Mouse (Mus musculus) CH12.LX (cell line): ENCODE measurements at regions not wholly inside any gene's neighbourhood (a gene's known extent, or its start where the extent isn't known, plus 50 kb on each side); places are given as distances from the start of the nearest gene placed in this dataset.

ENCODE experiments used
- DNase-seq: peaks from one replicate; pipeline ENCODE4 v3.0.0-alpha.2; 2013; ENCODE audit errors: extremely low read depth
- H3K27ac ChIP-seq: 2 replicates; pipeline ENCODE4 v1.5.1; 2012; ENCODE audit warnings: low read depth, mild to moderate bottlenecking, control low read depth, moderate library complexity; ENCODE audit not compliant: insufficient read depth
- H3K27me3 ChIP-seq: replicated peaks from 2 replicates; pipeline ENCODE3; 2012; ENCODE audit warnings: inconsistent platforms
- H3K36me3 ChIP-seq, 2 experiments: replicated peaks in 1 of 2; 2 replicates each; pipeline versions ENCODE3 to v1.6.1; 2012; ENCODE audit warnings: inconsistent platforms in 1 of 2, low read length in 1 of 2, mild to moderate bottlenecking in 1 of 2, mixed read lengths in 1 of 2, moderate library complexity in 1 of 2; ENCODE audit not compliant: control insufficient read depth in 1 of 2, insufficient read depth in 1 of 2
- H3K4me1 ChIP-seq, 2 experiments: 2 replicates each; pipeline ENCODE4 v1.6.1; 2012; ENCODE audit warnings: inconsistent platforms in 1 of 2, moderate library complexity in 1 of 2; ENCODE audit not compliant: insufficient read depth in 2 of 2, control insufficient read depth in 1 of 2
- H3K4me2 ChIP-seq: 2 replicates; pipeline ENCODE4 v1.6.1; 2012; ENCODE audit warnings: low read depth, mild to moderate bottlenecking, control low read depth; ENCODE audit not compliant: poor library complexity, insufficient read depth, severe bottlenecking
- H3K4me3 ChIP-seq, 3 experiments: fragments of 150-350 bp in 1 of 3; sonication (generic) in 1 of 3; replicated peaks in 1 of 3; 2 replicates each; pipeline versions ENCODE3 to v1.5.1; 2011 to 2012; ENCODE audit warnings: low read depth in 2 of 3, low read length in 2 of 3, mild to moderate bottlenecking in 2 of 3, moderate library complexity in 2 of 3, control low read depth in 1 of 3, improper control_type of control experiment in 1 of 3, inconsistent platforms in 1 of 3, mixed read lengths in 1 of 3; ENCODE audit not compliant: poor library complexity in 1 of 3
- H3K79me2 ChIP-seq: replicated peaks from 2 replicates; pipeline ENCODE4 v1.6.1; 2012; ENCODE audit warnings: mild to moderate bottlenecking, moderate library complexity; ENCODE audit not compliant: control insufficient read depth, poor library complexity, insufficient read depth, severe bottlenecking; ENCODE audit errors: extremely low read depth
- H3K9ac ChIP-seq: 2 replicates; pipeline ENCODE4 v1.6.1; 2012; ENCODE audit warnings: low read depth, mild to moderate bottlenecking, control low read depth, moderate library complexity; ENCODE audit not compliant: insufficient read depth
- H3K9me3 ChIP-seq: replicated peaks from 2 replicates; pipeline ENCODE3; 2012; ENCODE audit warnings: low read length, inconsistent platforms, mixed read lengths
- BHLHE40 ChIP-seq: IDR thresholded peaks from 2 replicates; pipeline ENCODE4 v1.6.1; 2011; ENCODE audit warnings: mild to moderate bottlenecking, low read depth, low read length, improper control_type of control experiment
- CTCF ChIP-seq, 2 experiments: IDR thresholded peaks in 1 of 2; conservative IDR thresholded peaks in 1 of 2; 2 replicates each; pipeline ENCODE4 v1.5.1; 2011 to 2012; ENCODE audit warnings: low read depth in 2 of 2, low read length in 2 of 2, improper control_type of control experiment in 1 of 2, inconsistent platforms in 1 of 2, mild to moderate bottlenecking in 1 of 2, moderate library complexity in 1 of 2
- ELF1 ChIP-seq: IDR thresholded peaks from 2 replicates; pipeline ENCODE4 v1.6.1; 2014; ENCODE audit warnings: low read depth, mild to moderate bottlenecking, inconsistent platforms, low read length, improper control_type of control experiment
- ETS1 ChIP-seq: conservative IDR thresholded peaks from 2 replicates; pipeline ENCODE4 v1.6.1; 2012; ENCODE audit warnings: low read depth, mild to moderate bottlenecking, inconsistent platforms, low read length, improper control_type of control experiment, moderate library complexity
- GABPA ChIP-seq: IDR thresholded peaks from 2 replicates; pipeline ENCODE4 v1.6.1; 2012; ENCODE audit warnings: low read depth, low read length, improper control_type of control experiment, inconsistent platforms; ENCODE audit not compliant: insufficient replicate concordance
- HCFC1 ChIP-seq: IDR thresholded peaks from 2 replicates; pipeline ENCODE4 v1.6.1; 2012; ENCODE audit warnings: low read depth, mild to moderate bottlenecking, inconsistent platforms, low read length, improper control_type of control experiment
- IRF4 ChIP-seq: IDR thresholded peaks from 2 replicates; pipeline ENCODE4 v1.6.1; 2014; ENCODE audit warnings: low read depth, mild to moderate bottlenecking, inconsistent platforms, low read length, improper control_type of control experiment
- MAX ChIP-seq: IDR thresholded peaks from 2 replicates; pipeline ENCODE4 v1.6.1; 2011; ENCODE audit warnings: low read length, improper control_type of control experiment
- MAZ ChIP-seq: IDR thresholded peaks from 2 replicates; pipeline ENCODE4 v1.6.1; 2012; ENCODE audit warnings: low read depth, mild to moderate bottlenecking, inconsistent platforms, low read length, improper control_type of control experiment, moderate library complexity
- MEF2A ChIP-seq: IDR thresholded peaks from 2 replicates; pipeline ENCODE4 v1.6.1; 2014; ENCODE audit warnings: low read depth, mild to moderate bottlenecking, inconsistent platforms, low read length, improper control_type of control experiment, borderline replicate concordance
- MXI1 ChIP-seq: IDR thresholded peaks from 2 replicates; pipeline ENCODE4 v1.6.1; 2011; ENCODE audit warnings: mild to moderate bottlenecking, low read depth, low read length, improper control_type of control experiment
- NELFE ChIP-seq: IDR thresholded peaks from 2 replicates; pipeline ENCODE4 v1.6.1; 2011; ENCODE audit warnings: low read depth, low read length, improper control_type of control experiment
- NRF1 ChIP-seq: IDR thresholded peaks from 2 replicates; pipeline ENCODE4 v1.6.1; 2014; ENCODE audit warnings: low read depth, mild to moderate bottlenecking, inconsistent platforms, low read length, improper control_type of control experiment, moderate library complexity
- PAX5 ChIP-seq: IDR thresholded peaks from 2 replicates; pipeline ENCODE4 v1.6.1; 2012; ENCODE audit warnings: low read length, inconsistent platforms, mixed read lengths
- POLR2A ChIP-seq: IDR thresholded peaks from 2 replicates; pipeline ENCODE4 v1.6.1; 2011; ENCODE audit warnings: low read depth, mild to moderate bottlenecking, improper control_type of control experiment, low read length
- POLR2AphosphoS2 ChIP-seq: IDR thresholded peaks from 2 replicates; pipeline ENCODE4 v1.6.1; 2011; ENCODE audit warnings: low read depth, low read length, improper control_type of control experiment
- RAD21 ChIP-seq: IDR thresholded peaks from 2 replicates; pipeline ENCODE4 v1.6.1; 2011; ENCODE audit warnings: low read depth, mild to moderate bottlenecking, low read length, improper control_type of control experiment, moderate library complexity
- SIN3A ChIP-seq: IDR thresholded peaks from 2 replicates; pipeline ENCODE4 v1.6.1; 2012; ENCODE audit warnings: low read length, improper control_type of control experiment, inconsistent platforms
- SMC3 ChIP-seq: IDR thresholded peaks from 2 replicates; pipeline ENCODE4 v1.6.1; 2011; ENCODE audit warnings: low read depth, low read length, improper control_type of control experiment
- TBP ChIP-seq: conservative IDR thresholded peaks from 2 replicates; pipeline ENCODE4 v1.6.1; 2011; ENCODE audit warnings: low read depth, low read length, improper control_type of control experiment
- TCF12 ChIP-seq: IDR thresholded peaks from 2 replicates; pipeline ENCODE4 v1.6.1; 2014; ENCODE audit warnings: low read depth, mild to moderate bottlenecking, inconsistent platforms, low read length, improper control_type of control experiment
- USF1 ChIP-seq: IDR thresholded peaks from 2 replicates; pipeline ENCODE4 v1.6.1; 2014; ENCODE audit warnings: low read depth, mild to moderate bottlenecking, inconsistent platforms, low read length, improper control_type of control experiment
- USF2 ChIP-seq: conservative IDR thresholded peaks from 2 replicates; pipeline ENCODE4 v1.6.1; 2011; ENCODE audit warnings: low read depth, low read length, improper control_type of control experiment
- ZC3H11A ChIP-seq: IDR thresholded peaks from 2 replicates; pipeline ENCODE4 v1.6.1; 2012; ENCODE audit warnings: low read depth, mild to moderate bottlenecking, inconsistent platforms, low read length, improper control_type of control experiment
- ZKSCAN1 ChIP-seq: IDR thresholded peaks from 2 replicates; pipeline ENCODE4 v1.6.1; 2012; ENCODE audit warnings: low read depth, inconsistent platforms, low read length, improper control_type of control experiment, borderline replicate concordance
- ZMIZ1 ChIP-seq: IDR thresholded peaks from 2 replicates; pipeline ENCODE4 v1.6.1; 2012; ENCODE audit warnings: low read depth, mild to moderate bottlenecking, inconsistent platforms, low read length, improper control_type of control experiment
- ZNF384 ChIP-seq: IDR thresholded peaks from 2 replicates; pipeline ENCODE4 v1.6.1; 2012; ENCODE audit warnings: low read depth, low read length, improper control_type of control experiment, inconsistent platforms
- dilution Hi-C: fragments of 300-500 bp; cut with MboI; formaldehyde crosslinking; loops from 2 replicates; pipeline ENCODE4 v1.14.3; 2020; ENCODE audit warnings: low sequenced_read_pairs; ENCODE audit not compliant: extremely low pct_unique_long_range_greater_than_20kb, extremely low pct_ligation_motif_present
- in situ Hi-C: fragments of 300-500 bp; cut with MboI; formaldehyde crosslinking; loops from 3 replicates; pipeline ENCODE4 v1.14.3; 2019; ENCODE audit warnings: low sequenced_read_pairs, low pct_ligation_motif_present, low pct_unique_long_range_greater_than_20kb, mixed read lengths

DNA sequence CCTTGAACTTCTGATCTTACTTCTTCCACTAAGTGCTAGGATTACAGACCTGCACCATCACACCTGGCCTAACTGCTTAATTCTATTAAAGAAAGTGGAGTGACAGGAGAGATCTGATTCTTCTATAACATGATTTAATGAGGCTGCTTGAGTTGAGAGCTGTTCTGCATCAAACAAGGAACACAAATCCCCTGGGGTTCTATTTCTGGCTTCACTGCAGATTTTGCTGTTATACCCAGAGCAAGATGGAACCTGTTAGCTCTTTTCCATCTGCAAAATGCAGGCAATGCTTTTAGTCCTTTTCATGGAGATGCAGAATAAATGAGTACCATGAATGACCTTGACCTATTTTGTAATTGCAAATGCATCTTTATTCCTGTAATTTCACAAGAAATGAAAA, 61.4 kb upstream of the Usp46 start:
- H3K36me3 ChIP-seq = no peaks in the 10 kb centered on the region
- TF ChIP-seq PAX5 = no peak
- no peak overlapping the region for H3K9ac ChIP-seq
- dilution Hi-C loops = no loop called here
- H3K4me3 ChIP-seq = no peak overlapping the region
- in situ Hi-C loops = no loop called here
- H3K4me1 ChIP-seq = peaks cover 0 to 13% of the 10 kb centered on the region in 2 experiments; a peak in 2 of 4 replicates
- H3K27me3 ChIP-seq = no peaks in the 10 kb centered on the region
- H3K9me3 ChIP-seq = no peaks in the 10 kb centered on the region
- H3K27ac ChIP-seq = no peak overlapping the region
- no peaks in the 10 kb centered on the region for H3K79me2 ChIP-seq
- peak; percentile 12 for DNase-seq
- no peak overlapping the region for H3K4me2 ChIP-seq

DNA sequence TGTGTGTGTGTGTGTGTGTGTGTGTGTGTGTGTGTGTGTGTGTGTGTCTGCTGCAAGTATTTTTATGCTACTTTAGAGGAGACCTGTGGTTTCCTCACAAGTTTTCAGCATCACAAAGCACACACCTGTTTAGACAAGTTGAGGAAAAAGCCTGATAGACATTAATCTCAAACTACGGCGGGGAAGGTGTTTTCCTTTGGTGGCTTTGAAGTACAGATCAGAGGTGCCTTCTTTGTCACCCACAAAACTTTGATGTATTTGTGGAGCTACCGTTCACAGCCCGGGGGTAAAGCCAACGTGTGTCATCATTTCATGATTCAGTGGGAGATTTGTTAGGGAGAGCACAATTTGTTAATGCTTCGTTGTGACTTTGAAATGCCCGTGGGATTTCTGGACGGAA, 62.4 kb upstream of the Rasl11b start:
- DNase-seq = no peak
- in situ Hi-C loops = no loop called here

DNA sequence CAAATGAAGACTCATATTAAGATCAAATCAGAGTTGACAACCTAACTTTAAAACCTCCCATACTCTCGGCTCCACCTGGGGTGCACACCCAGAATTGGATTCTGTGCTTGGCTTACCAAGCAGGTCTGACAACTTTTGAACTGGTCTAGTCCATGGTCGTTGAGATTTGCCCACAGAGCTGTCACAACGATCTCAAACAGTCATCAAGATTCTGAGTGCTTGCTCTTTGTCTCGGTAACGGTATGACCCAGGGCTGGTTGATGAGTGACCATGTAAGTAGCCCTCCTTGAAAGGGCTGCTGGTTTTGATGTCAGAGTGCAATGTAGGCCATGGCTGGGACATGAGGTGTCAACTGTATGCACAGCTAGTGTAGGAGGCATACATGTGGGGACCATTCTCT, 58.7 kb upstream of the Rasl11b start:
- Histone ChIP-seq H3K36me3 (no peaks in the 10 kb centered on the region), H3K9me3 (no peaks in the 10 kb centered on the region), H3K79me2 (no peaks in the 10 kb centered on the region), H3K4me3 (no peak overlapping the region), H3K27ac (no peak overlapping the region), H3K9ac (no peak overlapping the region), H3K27me3 (no peaks in the 10 kb centered on the region), H3K4me1 (no peaks in the 10 kb centered on the region), H3K4me2 (no peak overlapping the region)
- no peak for DNase-seq
- in situ Hi-C loops = no loop called here
- TF ChIP-seq RAD21 (no peak), POLR2AphosphoS2 (no peak), ZC3H11A (no peak), MEF2A (no peak), MAZ (no peak), ELF1 (no peak), USF2 (no peak), TCF12 (no peak), HCFC1 (no peak), ZKSCAN1 (no peak), NELFE (no peak), MXI1 (no peak), MAX (no peak), SIN3A (no peak), ZMIZ1 (no peak), GABPA (no peak), NRF1 (no peak), ETS1 (no peak)
- dilution Hi-C loops = no loop called here

More for the DNA sequence above, 62.4 kb upstream of the Rasl11b start:
- Histone ChIP-seq H3K36me3 (no peaks in the 10 kb centered on the region), H3K9ac (no peak overlapping the region), H3K4me3 (no peak overlapping the region), H3K4me1 (peaks cover 0 to 8% of the 10 kb centered on the region in 2 experiments; a peak in 2 of 4 replicates), H3K27me3 (no peaks in the 10 kb centered on the region), H3K79me2 (no peaks in the 10 kb centered on the region), H3K27ac (no peak overlapping the region), H3K9me3 (no peaks in the 10 kb centered on the region), H3K4me2 (no peak overlapping the region)
- TF ChIP-seq BHLHE40 (no peak), POLR2A (no peak), CTCF (conservative IDR thresholded peaks at IDR 0.05 in 1 of 2, IDR thresholded peaks at IDR 0.05 in 1 of 2; ENCODE audit: low read depth in 2 of 2, low read length in 2 of 2) (no peak), ZNF384 (no peak), TBP (no peak), SMC3 (no peak), SIN3A (no peak), USF1 (no peak), ZC3H11A (no peak), RAD21 (no peak), MXI1 (no peak), ETS1 (no peak), MAZ (no peak), IRF4 (no peak)
- dilution Hi-C loops = no loop called here
